Mouse (Mus musculus) intestine, embryonic 14.5 days (tissue): ENCODE results near the gene Abhd11. TPM values are rescaled to one million over a fixed set of nuclear protein-coding genes. Genes with fewer than 3 reads are reported as not detected.
A peak's percentile ranks its signal among the peaks of the same experiment; 100 is the strongest.

ENCODE experiments used
- ATAC-seq: fragments of 200-750 bp; cut with Nextera tagmentation; replicated peaks from 2 replicates; pipeline ENCODE4 v1.8.0; 2017; ENCODE audit warnings: low read depth, moderate number of reproducible peaks, moderate TSS enrichment, moderate library complexity; ENCODE audit not compliant: low FRiP score, low TSS enrichment
- DNase-seq: peaks from one replicate; pipeline ENCODE4 v3.0.0-alpha.2; 2018; ENCODE audit warnings: low spot score
- H3K27ac ChIP-seq: fragments of 300-500 bp; sonication (generic); 2 replicates; pipeline ENCODE4 v1.5.1; 2014; ENCODE audit warnings: low read depth, mild to moderate bottlenecking, control low read depth
- H3K27me3 ChIP-seq: fragments of 300-500 bp; sonication (generic); replicated peaks from 2 replicates; pipeline ENCODE4 v1.6.1; 2014; ENCODE audit warnings: low read length, control low read depth; ENCODE audit not compliant: control insufficient read depth, insufficient read depth
- H3K36me3 ChIP-seq: fragments of 300-500 bp; sonication (generic); 2 replicates; pipeline ENCODE4 v1.6.1; 2014; ENCODE audit warnings: low read length, control low read depth; ENCODE audit not compliant: control insufficient read depth, insufficient read depth
- H3K4me1 ChIP-seq: fragments of 300-500 bp; sonication (generic); replicated peaks from 2 replicates; pipeline ENCODE4 v1.6.1; 2014; ENCODE audit warnings: low read length, control low read depth, mixed read lengths; ENCODE audit not compliant: control insufficient read depth, insufficient read depth
- H3K4me2 ChIP-seq: fragments of 300-500 bp; sonication (generic); 2 replicates; pipeline ENCODE4 v1.6.1; 2014; ENCODE audit warnings: low read length
- H3K4me3 ChIP-seq: fragments of 300-500 bp; sonication (generic); 2 replicates; pipeline ENCODE4 v1.5.1; 2014; ENCODE audit warnings: low read depth, low read length, control low read depth, mixed read lengths
- H3K9ac ChIP-seq: fragments of 300-500 bp; sonication (generic); 2 replicates; pipeline ENCODE4 v1.6.1; 2014; ENCODE audit warnings: mild to moderate bottlenecking, low read length
- H3K9me3 ChIP-seq: fragments of 300-500 bp; sonication (generic); 2 replicates; pipeline ENCODE4 v1.6.1; 2016; ENCODE audit warnings: low read length, control low read depth; ENCODE audit not compliant: control insufficient read depth
- WGBS: fragments of 180-500 bp; shearing (Covaris S2); extraction: QIAGEN DNeasy Blood & Tissue Kit; methylation state at CpG from one replicate; pipeline ENCODE4 v1.1.7; 2014; 5-methylcytosine and 5-hydroxymethylcytosine counted together
- polyA plus RNA-seq: library from polyadenylated mRNA; unstranded; fragments of >200 nt; fragmentation: Nextera tagmentation; extraction: Ambion mirVana; gene quantifications from 2 replicates; pipeline ENCODE4 v1.2.1, GENCODE M21; 2014

The Abhd11 gene
- polyA plus RNA-seq, 1 experiment from 2014 or later, result 99.7 TPM

GRCm38 (mm10) chr5:135010841-135011743 lies 2.1 kb downstream of the Abhd11 start:
- DNase-seq (no peak), ATAC-seq (no peak)
- H3K9ac ChIP-seq, result no peak overlapping the region
- 84% methylated on average over 25 of the region's 25 CpGs for WGBS
- no peaks in the 10 kb centered on the region for H3K9me3 ChIP-seq
- 0 out of 2 replicates have a peak, but pooled peaks cover 7% of the 10 kb centered on the region for H3K36me3 ChIP-seq
- peak overlapping the region; percentile 53 for H3K4me2 ChIP-seq
- H3K27me3 ChIP-seq, result no peaks in the 10 kb centered on the region
- H3K4me1 ChIP-seq, result peaks cover 19% of the 10 kb centered on the region
- H3K27ac ChIP-seq, result no peak overlapping the region
- no peak overlapping the region for H3K4me3 ChIP-seq

GRCm38 (mm10) chr5:135011809-135012613 lies 3.1 kb downstream of the Abhd11 start:
- H3K9me3 ChIP-seq, result no peaks in the 10 kb centered on the region
- H3K27ac ChIP-seq, result peak overlapping the region; percentile 1; the same call in 1 of the 2 replicates
- peaks cover 19% of the 10 kb centered on the region for H3K4me1 ChIP-seq
- 33% methylated on average over 26 of the region's 26 CpGs for WGBS
- H3K36me3 ChIP-seq, result 0 out of 2 replicates have a peak, but pooled peaks cover 7% of the 10 kb centered on the region
- H3K9ac ChIP-seq, result no peak overlapping the region
- no peak for DNase-seq
- H3K4me2 ChIP-seq, result peak overlapping the region; percentile 42
- peak overlapping the region; percentile 10; the same call in 1 of the 2 replicates for H3K4me3 ChIP-seq
- no peaks in the 10 kb centered on the region for H3K27me3 ChIP-seq
- no peak for ATAC-seq

GRCm38 (mm10) chr5:135012671-135013441 lies 3.9 kb downstream of the Abhd11 start:
- H3K9ac ChIP-seq, result no peak overlapping the region
- peak overlapping the region; percentile 1; the same call in 1 of the 2 replicates for H3K27ac ChIP-seq
- 7% methylated on average over 15 of the region's 16 CpGs for WGBS
- peak overlapping the region; percentile 42 for H3K4me2 ChIP-seq
- 0 out of 2 replicates have a peak overlapping the region, but pooled peaks have one; percentile 10 for H3K4me3 ChIP-seq
- H3K9me3 ChIP-seq, result no peaks in the 10 kb centered on the region
- ATAC-seq (no peak), DNase-seq (peak; percentile 91)
- no peaks in the 10 kb centered on the region for H3K27me3 ChIP-seq
- 0 out of 2 replicates have a peak, but pooled peaks cover 7% of the 10 kb centered on the region for H3K36me3 ChIP-seq
- peaks cover 19% of the 10 kb centered on the region for H3K4me1 ChIP-seq

- Histone ChIP-seq H3K27me3 (no peaks in the 10 kb centered on the region), H3K9me3 (no peaks in the 10 kb centered on the region), H3K36me3 (0 out of 2 replicates have a peak, but pooled peaks cover 7% of the 10 kb centered on the region), H3K4me2 (no peak overlapping the region), H3K27ac (no peak overlapping the region), H3K4me3 (no peak overlapping the region), H3K9ac (no peak overlapping the region), H3K4me1 (peaks cover 18% of the 10 kb centered on the region)
- WGBS, result 14% methylated on average over 7 of the region's 7 CpGs
- ATAC-seq (no peak), DNase-seq (peak; percentile 95)
Observed at GRCm38 (mm10) chr5:135015497-135015896, 6.5 kb downstream of the Abhd11 start.

- Histone ChIP-seq H3K36me3 (0 out of 2 replicates have a peak, but pooled peaks cover under 1% of the 10 kb centered on the region), H3K9me3 (no peaks in the 10 kb centered on the region), H3K27me3 (no peaks in the 10 kb centered on the region), H3K4me3 (no peak overlapping the region), H3K4me1 (peaks cover 14% of the 10 kb centered on the region), H3K9ac (no peak overlapping the region), H3K4me2 (no peak overlapping the region), H3K27ac (no peak overlapping the region)
- ATAC-seq (no peak), DNase-seq (no peak)
- 48% methylated on average over 4 of the region's 4 CpGs for WGBS
Observed at GRCm38 (mm10) chr5:135016224-135016759, 7.3 kb downstream of the Abhd11 start.

- H3K9ac ChIP-seq, result no peak overlapping the region
- DNase-seq (no peak), ATAC-seq (no peak)
- H3K27ac ChIP-seq, result no peak overlapping the region
- peaks cover 25% of the 10 kb centered on the region for H3K4me1 ChIP-seq
- no peaks in the 10 kb centered on the region for H3K27me3 ChIP-seq
- H3K4me3 ChIP-seq, result no peak overlapping the region
- H3K36me3 ChIP-seq, result no peaks in the 10 kb centered on the region
- H3K9me3 ChIP-seq, result no peaks in the 10 kb centered on the region
- H3K4me2 ChIP-seq, result no peak overlapping the region
- 68% methylated on average over 6 of the region's 6 CpGs for WGBS
Observed at GRCm38 (mm10) chr5:135021814-135022213, 12.9 kb downstream of the Abhd11 start.

- peak; percentile 88 for ATAC-seq
Observed at GRCm38 (mm10) chr5:135023344-135024173, 14.6 kb downstream of the Abhd11 start, which contains the start of gene Stx1a. Gene Stx1a (plus strand): TSS chr5:135023482.

More at GRCm38 (mm10) chr5:135023344-135024173, 14.6 kb downstream of the Abhd11 start, which contains the start of gene Stx1a:
- DNase-seq, result peak; percentile 93
- H3K4me3 ChIP-seq, result peak within 1 kb of the TSS; percentile 69
- H3K27ac ChIP-seq, result peak within 1 kb of the TSS; percentile 38; the same call in 1 of the 2 replicates
- peak within 1 kb of the TSS; percentile 69 for H3K9ac ChIP-seq
- WGBS, result under 1% methylated on average over 61 of the region's 61 CpGs
- no peaks in the 10 kb centered on the region for H3K9me3 ChIP-seq
- H3K4me2 ChIP-seq, result peak within 1 kb of the TSS; percentile 97
- peaks cover 25% of the 10 kb centered on the region for H3K4me1 ChIP-seq
- no peaks in the 10 kb centered on the region for H3K36me3 ChIP-seq
- H3K27me3 ChIP-seq, result no peaks in the 10 kb centered on the region
